Mouse (Mus musculus) adrenal gland, postnatal 36 days (tissue): ENCODE results near the gene Bmyc. TPM values are rescaled to one million over a fixed set of nuclear protein-coding genes. Genes with fewer than 3 reads are reported as not detected.
"Not testable (repeated sequence)": the region's sequence is repeated elsewhere in the genome, so short reads cannot be mapped to it uniquely, and the experiment has no call there.

Source experiments
- DNase-seq, 2 experiments: peaks; one replicate each; pipeline ENCODE4 v3.0.0; 2021; ENCODE audit warnings: mixed read lengths in 1 of 2
- total RNA-seq, 2 experiments: library from RNA; stranded (reverse); gene quantifications; 2 replicates each; pipeline ENCODE4 v1.2.3; 2021

The Bmyc gene
- total RNA-seq, 2 experiments from 2014 or later, result 43.5 to 45.0 TPM

DNA sequence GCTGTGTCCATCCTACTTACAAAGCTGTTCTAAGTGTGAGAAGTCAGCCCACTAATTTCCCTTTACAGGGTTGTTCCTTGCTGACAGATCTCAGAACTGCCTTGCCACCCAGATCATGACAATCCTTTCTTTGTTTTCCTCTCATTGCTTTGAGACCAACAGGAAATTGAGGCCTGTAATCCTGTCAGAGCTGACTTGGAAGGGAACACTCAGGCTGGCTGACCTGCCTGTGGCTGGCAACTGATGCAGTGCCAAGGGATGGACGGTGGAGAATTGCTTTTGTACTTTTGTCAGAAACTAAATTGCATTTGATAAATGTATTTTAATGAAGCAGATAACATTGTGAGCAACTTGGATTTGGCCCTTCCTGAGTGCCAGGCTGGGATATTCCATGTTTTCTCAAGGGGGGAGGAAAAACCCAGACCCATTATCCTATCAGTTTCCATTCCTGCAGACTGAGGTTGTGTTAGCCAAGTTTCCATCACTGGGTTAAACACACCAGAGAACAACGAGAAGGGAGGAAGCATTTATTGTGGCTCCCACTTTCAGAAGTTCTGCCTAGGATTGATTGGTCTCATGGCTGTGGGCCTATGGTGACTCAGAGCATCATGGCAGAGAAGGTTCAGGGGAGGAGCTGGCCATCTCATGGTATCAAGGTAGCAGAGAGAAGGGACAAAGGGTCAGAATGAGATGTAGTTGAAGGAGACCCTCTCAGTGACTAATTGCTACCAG, 26.8 kb downstream of the Bmyc start:
- DNase-seq, result no peak

DNA sequence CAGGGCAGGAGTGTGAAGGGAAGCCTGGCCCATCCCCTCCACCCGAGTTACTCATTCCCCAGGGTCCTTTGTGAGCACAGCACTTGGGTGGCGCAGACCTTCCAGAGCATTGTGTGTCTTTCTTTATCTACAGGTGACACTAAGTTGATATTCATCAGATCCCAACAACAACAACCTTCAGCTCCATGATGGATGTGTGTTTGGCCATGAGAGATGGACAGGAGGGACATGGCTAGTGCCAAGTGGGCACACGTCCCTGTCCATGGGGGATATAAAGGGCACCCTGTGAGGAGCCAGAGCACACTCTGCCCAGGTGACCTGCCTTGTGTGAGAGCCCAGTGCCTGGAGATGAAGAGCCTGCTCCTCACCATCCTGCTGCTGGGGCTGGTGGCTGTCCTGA, 30.2 kb downstream of the Bmyc start, which contains the start of gene Obp2b:
Gene Obp2b, plus strand, starts transcription at position 301 of the 400 bp plus-strand sequence.
- DNase-seq, result not testable (repeated sequence)

DNA sequence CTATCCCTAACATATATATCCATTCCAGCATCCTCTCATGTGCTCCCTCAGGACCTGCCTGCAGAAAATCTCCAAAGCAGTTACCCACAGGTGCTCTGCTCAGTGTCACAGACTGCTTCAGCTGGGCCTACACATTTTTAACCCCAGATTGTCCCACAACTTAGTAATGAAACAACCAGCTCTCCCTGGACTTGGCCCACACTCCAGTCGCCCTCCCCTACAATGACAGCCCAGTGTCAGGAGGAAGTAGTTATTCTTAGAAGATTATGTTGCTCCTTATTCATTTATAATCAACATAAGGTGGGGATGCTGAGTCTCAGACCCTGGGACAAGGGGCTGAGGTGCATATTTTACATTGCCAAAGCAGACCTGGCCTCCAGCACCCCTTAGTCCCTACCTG, 35.1 kb downstream of the Bmyc start:
- no peak for DNase-seq

DNA sequence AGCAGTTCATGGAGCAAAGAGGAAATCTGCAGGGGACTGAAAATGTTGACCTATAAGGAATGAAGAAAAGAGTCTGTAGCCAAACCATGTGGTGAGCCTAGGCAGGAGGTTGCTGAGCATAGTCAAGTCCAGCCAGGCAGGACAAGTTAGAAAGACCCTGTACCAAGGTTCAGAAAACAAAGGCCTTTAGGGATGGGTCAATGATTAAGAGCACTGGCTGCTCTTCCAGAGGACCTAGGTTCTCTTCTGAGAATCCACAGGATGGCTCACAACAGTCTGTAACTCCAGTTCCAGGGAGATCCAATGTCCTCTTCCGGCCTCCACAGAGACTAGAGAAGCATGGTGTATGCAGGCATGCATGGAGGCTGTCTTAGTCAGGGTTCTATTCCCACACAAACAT, 47.7 kb downstream of the Bmyc start:
- no peak for DNase-seq

Other genes starting within 250 kb of the Bmyc start
- gene Clic3, start 249.9 kb upstream of the Bmyc start, total RNA-seq, result not detected
- gene Paxx, start 245.6 kb upstream of the Bmyc start, total RNA-seq, result 10 to 100 TPM; 32.3 to 34.2 TPM
- 1 to 10 TPM; 1.1 to 2.0 TPM for gene Ptgds, start 236.7 kb upstream of the Bmyc start, total RNA-seq
- gene Lcn12, start 212.8 kb upstream of the Bmyc start, total RNA-seq, result not detected
- 10 to 100 TPM; 87.0 to 89.8 TPM for gene Fbxw5, start 206.0 kb upstream of the Bmyc start, total RNA-seq
- 1 to 10 TPM; 1.7 TPM for gene C8g, start 205.0 kb upstream of the Bmyc start, total RNA-seq
- gene Traf2, start 159.8 kb upstream of the Bmyc start, total RNA-seq, result 10 to 100 TPM; 22.3 to 26.2 TPM
- 100 to 1,000 TPM; 276 to 288 TPM for gene Edf1, start 148.9 kb upstream of the Bmyc start, total RNA-seq
- gene Mamdc4, start 131.9 kb upstream of the Bmyc start, total RNA-seq, result 1 to 10 TPM; 1.5 to 3.1 TPM
- 10 to 100 TPM; 54.3 to 64.6 TPM for gene Phpt1, start 131.5 kb upstream of the Bmyc start, total RNA-seq
- 1 to 10 TPM in 1 of 2 experiments, under 1 TPM in 1; 0.73 to 1.3 TPM for gene Ajm1, start 125.0 kb upstream of the Bmyc start, total RNA-seq
- gene Rabl6, start 98.2 kb upstream of the Bmyc start, total RNA-seq, result 10 to 100 TPM; 85.4 to 97.5 TPM
- not detected for gene Ccdc183, start 89.1 kb upstream of the Bmyc start, total RNA-seq
- gene Tmem141, start 84.7 kb upstream of the Bmyc start, total RNA-seq, result 10 to 100 TPM; 22.1 to 38.9 TPM
- gene Fcna, start 78.7 kb upstream of the Bmyc start, total RNA-seq, result 10 to 100 TPM in 1 of 2 experiments, 1 to 10 TPM in 1; 4.5 to 14.3 TPM
- gene Lcn8, start 53.6 kb upstream of the Bmyc start, total RNA-seq, result not detected
- gene Lcn5, start 48.8 kb upstream of the Bmyc start, total RNA-seq, result not detected
- not detected for gene Lcn6, start 30.0 kb upstream of the Bmyc start, total RNA-seq
- gene Lcn10, start 24.0 kb upstream of the Bmyc start, total RNA-seq, result not detected
- under 1 TPM in 1 of 2 experiments, not detected in 1; 0.53 TPM for gene Obp2a, start 6.7 kb upstream of the Bmyc start, total RNA-seq
- gene Obp2b, start 30.3 kb downstream of the Bmyc start, total RNA-seq, result not detected
- not detected for gene Lcn3, start 58.8 kb downstream of the Bmyc start, total RNA-seq
- not detected for gene Lcn11, start 70.3 kb downstream of the Bmyc start, total RNA-seq
- not detected for gene Gm13539, start 75.5 kb downstream of the Bmyc start, total RNA-seq
- gene Glt6d1, start 109.1 kb downstream of the Bmyc start, total RNA-seq, result not detected
- gene Lcn9, start 116.4 kb downstream of the Bmyc start, total RNA-seq, result not detected
- not detected for gene Sohlh1, start 140.5 kb downstream of the Bmyc start, total RNA-seq
- 1 to 10 TPM; 2.3 to 2.6 TPM for gene Kcnt1, start 157.0 kb downstream of the Bmyc start, total RNA-seq